Mouse (Mus musculus): ENCODE measurements at regions not wholly inside any gene's neighbourhood (a gene's known extent, or its start where the extent isn't known, plus 50 kb on each side); places are given as distances from the start of the nearest gene placed in this dataset.

DNA sequence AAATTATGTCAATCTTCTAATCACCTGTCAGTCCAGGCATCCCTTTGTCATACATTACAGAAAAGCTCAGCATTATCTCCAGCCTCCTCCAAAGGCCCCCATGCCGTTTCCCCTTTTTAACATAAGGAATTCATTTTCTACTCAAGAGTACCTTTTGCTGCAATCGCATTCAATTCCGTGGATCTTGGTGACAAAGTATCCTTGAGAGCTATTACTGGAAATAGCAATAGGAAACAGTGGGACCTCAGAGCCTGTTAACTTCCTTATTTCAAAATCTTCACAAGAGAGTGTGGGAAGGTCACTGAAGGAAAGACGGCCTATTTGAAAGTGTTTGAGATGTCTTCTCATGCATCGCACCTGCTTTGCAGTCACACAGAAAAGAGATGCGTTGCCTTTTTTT, 2811.0 kb upstream of the Gm7489 start:
- Histone ChIP-seq H3K4me3 (ENCODE audit: low read depth, low read length) (no peak overlapping the region), H3K36me3 (replicated peaks) (no peaks in the 10 kb centered on the region), H3K4me1 (ENCODE audit: insufficient read depth, low read depth, low read length) (no peaks in the 10 kb centered on the region), H3K27me3 (ENCODE audit: insufficient read depth, low read length) (no peaks in the 10 kb centered on the region), H3K9me3 (replicated peaks) (no peaks in the 10 kb centered on the region)
- TF ChIP-seq POLR2AphosphoS5 (IDR thresholded peaks at IDR 0.05; ENCODE audit: insufficient replicate concordance, low read depth, low read length) (no peak), TAL1 (conservative IDR thresholded peaks at IDR 0.05; ENCODE audit: low read depth, low read length) (no peak), GATA1 (IDR thresholded peaks at IDR 0.05; ENCODE audit: borderline replicate concordance, low read length) (no peak), GATA2 (IDR thresholded peaks at IDR 0.05; ENCODE audit: borderline replicate concordance, low read depth, low read length) (no peak)
- DNase-seq (ENCODE audit: low spot score), result no peak
- no peak for ATAC-seq (ENCODE audit: extremely low read depth, insufficient number of reproducible peaks, low FRiP score, poor library complexity, severe bottlenecking)

DNA sequence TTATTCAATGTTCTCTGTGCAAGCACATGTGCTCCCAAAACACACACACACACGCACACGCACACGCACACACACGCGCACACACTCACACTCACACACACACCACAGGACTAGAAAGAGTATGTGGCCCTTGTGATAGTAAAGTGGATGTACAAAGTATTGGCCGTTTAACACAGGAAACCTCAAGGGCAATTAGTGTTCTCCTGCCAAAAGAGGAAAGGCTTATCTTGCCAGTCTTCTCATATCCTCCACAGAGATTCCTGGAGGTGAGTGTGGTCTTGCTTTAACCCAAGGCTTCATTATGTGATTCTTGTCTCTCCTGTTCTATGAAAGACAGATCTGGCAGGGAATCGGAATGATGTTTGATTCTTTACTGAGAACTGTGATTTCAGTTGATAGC, 2810.5 kb upstream of the Gm7489 start:
- no peaks in the 10 kb centered on the region for H3K9me3 ChIP-seq (replicated peaks)
- ATAC-seq (ENCODE audit: extremely low read depth, insufficient number of reproducible peaks, low FRiP score, poor library complexity, severe bottlenecking) (no peak), DNase-seq (ENCODE audit: low spot score) (no peak)
- no peaks in the 10 kb centered on the region for H3K27me3 ChIP-seq (ENCODE audit: insufficient read depth, low read length)
- H3K36me3 ChIP-seq (replicated peaks), result no peaks in the 10 kb centered on the region
- H3K4me3 ChIP-seq (ENCODE audit: low read depth, low read length), result no peak overlapping the region
- TF ChIP-seq CTCF (IDR thresholded peaks at IDR 0.05; ENCODE audit: low read depth, low read length) (no peak), TAL1 (conservative IDR thresholded peaks at IDR 0.05; ENCODE audit: low read depth, low read length) (no peak), POLR2AphosphoS5 (IDR thresholded peaks at IDR 0.05; ENCODE audit: insufficient replicate concordance, low read depth, low read length) (no peak), GATA1 (IDR thresholded peaks at IDR 0.05; ENCODE audit: borderline replicate concordance, low read length) (no peak), GATA2 (IDR thresholded peaks at IDR 0.05; ENCODE audit: borderline replicate concordance, low read depth, low read length) (no peak)
- no peaks in the 10 kb centered on the region for H3K4me1 ChIP-seq (ENCODE audit: insufficient read depth, low read depth, low read length)

DNA sequence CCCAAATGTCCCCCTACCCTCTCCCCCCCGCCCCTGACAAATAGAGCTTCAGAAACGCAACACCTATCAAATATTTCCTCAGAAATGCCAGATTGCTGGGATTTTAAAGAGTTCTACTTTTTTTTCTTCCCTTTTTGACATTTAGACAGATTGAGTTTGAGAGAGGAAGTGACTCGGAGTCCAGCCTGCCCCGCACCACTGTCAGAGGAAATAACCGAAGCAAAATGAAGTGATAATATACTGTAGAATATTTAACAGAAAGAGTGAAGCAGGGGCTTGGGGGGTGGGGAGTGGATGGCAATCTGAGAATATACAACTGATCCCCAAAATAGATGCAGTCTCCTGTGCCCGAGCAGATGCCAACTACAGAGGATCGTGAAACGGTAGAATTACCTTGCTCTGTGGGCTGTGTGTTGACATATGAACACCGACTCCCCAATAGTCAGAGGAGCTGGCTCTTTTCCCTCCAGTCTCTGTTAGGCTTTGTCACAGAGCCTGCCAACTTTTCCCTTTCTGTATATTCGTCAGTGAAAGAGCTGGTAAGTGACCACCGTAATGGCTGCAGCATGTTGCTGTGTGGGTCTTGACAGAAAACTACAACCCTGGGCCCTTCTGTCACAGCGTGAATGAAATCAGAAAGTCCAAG, 2800.9 kb upstream of the Gm7489 start:
- no peaks in the 10 kb centered on the region for H3K4me1 ChIP-seq (ENCODE audit: insufficient read depth, low read depth, low read length)
- no peaks in the 10 kb centered on the region for H3K36me3 ChIP-seq (replicated peaks)
- ATAC-seq (ENCODE audit: extremely low read depth, insufficient number of reproducible peaks, low FRiP score, poor library complexity, severe bottlenecking) (no peak), DNase-seq (ENCODE audit: low spot score) (no peak)
- no peaks in the 10 kb centered on the region for H3K9me3 ChIP-seq (replicated peaks)
- H3K27me3 ChIP-seq (ENCODE audit: insufficient read depth, low read length), result no peaks in the 10 kb centered on the region
- no peak overlapping the region for H3K4me3 ChIP-seq (ENCODE audit: low read depth, low read length)
- TF ChIP-seq CTCF (IDR thresholded peaks at IDR 0.05; ENCODE audit: low read depth, low read length), result no peak

DNA sequence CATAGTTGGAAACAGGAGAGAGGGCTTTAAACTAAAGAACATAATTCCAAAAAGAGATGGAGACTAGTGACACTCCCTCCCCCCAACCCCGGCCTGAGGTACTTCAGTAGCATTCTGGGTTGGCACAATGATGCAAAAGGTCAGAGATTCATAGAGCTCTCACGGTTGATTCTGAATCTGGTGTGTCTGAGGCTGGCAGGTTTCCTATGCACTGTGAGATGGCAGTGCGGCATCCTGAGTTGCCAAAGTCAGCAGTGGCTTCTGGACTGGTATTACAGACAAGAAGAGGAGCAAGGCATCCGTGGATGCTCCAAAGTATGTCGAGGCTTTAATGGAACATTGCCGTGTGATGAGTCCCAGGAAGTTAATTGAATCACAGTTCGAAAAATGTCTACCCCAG, 2791.8 kb upstream of the Gm7489 start:
- DNase-seq (ENCODE audit: low spot score) (no peak), ATAC-seq (ENCODE audit: extremely low read depth, insufficient number of reproducible peaks, low FRiP score, poor library complexity, severe bottlenecking) (no peak)
- Histone ChIP-seq H3K4me1 (ENCODE audit: insufficient read depth, low read depth, low read length) (no peaks in the 10 kb centered on the region), H3K4me3 (ENCODE audit: low read depth, low read length) (no peak overlapping the region), H3K36me3 (replicated peaks) (no peaks in the 10 kb centered on the region), H3K9me3 (replicated peaks) (no peaks in the 10 kb centered on the region), H3K27me3 (ENCODE audit: insufficient read depth, low read length) (no peaks in the 10 kb centered on the region)
- TF ChIP-seq TAL1 (conservative IDR thresholded peaks at IDR 0.05; ENCODE audit: low read depth, low read length), result no peak
- no peak for TF ChIP-seq POLR2AphosphoS5 (IDR thresholded peaks at IDR 0.05; ENCODE audit: insufficient replicate concordance, low read depth, low read length)
- TF ChIP-seq CTCF (IDR thresholded peaks at IDR 0.05; ENCODE audit: low read depth, low read length), result no peak
- no peak for TF ChIP-seq GATA1 (IDR thresholded peaks at IDR 0.05; ENCODE audit: borderline replicate concordance, low read length)
- no peak for TF ChIP-seq GATA2 (IDR thresholded peaks at IDR 0.05; ENCODE audit: borderline replicate concordance, low read depth, low read length)

DNA sequence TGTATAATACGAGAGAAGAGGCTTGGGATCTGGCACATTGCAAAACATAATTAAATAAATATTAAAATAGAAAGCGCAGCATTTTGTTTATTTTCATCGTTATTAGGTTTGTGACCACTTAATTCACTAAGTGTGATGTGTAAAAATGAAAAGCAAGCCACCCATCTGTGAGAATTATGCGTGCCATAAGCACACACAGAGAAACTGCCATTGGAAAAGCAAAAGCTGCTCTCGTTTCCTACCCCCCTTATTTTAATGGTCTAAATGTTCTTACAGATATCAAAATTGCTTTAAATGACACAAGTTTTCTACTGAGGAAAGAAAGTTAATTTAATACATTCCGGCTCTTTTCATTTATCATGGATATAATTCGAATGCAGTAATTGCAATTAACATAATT, 2780.8 kb upstream of the Gm7489 start:
- H3K36me3 ChIP-seq (replicated peaks), result no peaks in the 10 kb centered on the region
- H3K27me3 ChIP-seq (ENCODE audit: insufficient read depth, low read length), result no peaks in the 10 kb centered on the region
- TF ChIP-seq POLR2AphosphoS5 (IDR thresholded peaks at IDR 0.05; ENCODE audit: insufficient replicate concordance, low read depth, low read length) (no peak), TAL1 (conservative IDR thresholded peaks at IDR 0.05; ENCODE audit: low read depth, low read length) (no peak), GATA2 (IDR thresholded peaks at IDR 0.05; ENCODE audit: borderline replicate concordance, low read depth, low read length) (no peak), GATA1 (IDR thresholded peaks at IDR 0.05; ENCODE audit: borderline replicate concordance, low read length) (no peak), CTCF (IDR thresholded peaks at IDR 0.05; ENCODE audit: low read depth, low read length) (no peak)
- ATAC-seq (ENCODE audit: extremely low read depth, insufficient number of reproducible peaks, low FRiP score, poor library complexity, severe bottlenecking) (no peak), DNase-seq (ENCODE audit: low spot score) (no peak)
- H3K9me3 ChIP-seq (replicated peaks), result no peaks in the 10 kb centered on the region; the same call in 1 of the 2 replicates
- no peak overlapping the region for H3K4me3 ChIP-seq (ENCODE audit: low read depth, low read length)
- no peaks in the 10 kb centered on the region for H3K4me1 ChIP-seq (ENCODE audit: insufficient read depth, low read depth, low read length)

DNA sequence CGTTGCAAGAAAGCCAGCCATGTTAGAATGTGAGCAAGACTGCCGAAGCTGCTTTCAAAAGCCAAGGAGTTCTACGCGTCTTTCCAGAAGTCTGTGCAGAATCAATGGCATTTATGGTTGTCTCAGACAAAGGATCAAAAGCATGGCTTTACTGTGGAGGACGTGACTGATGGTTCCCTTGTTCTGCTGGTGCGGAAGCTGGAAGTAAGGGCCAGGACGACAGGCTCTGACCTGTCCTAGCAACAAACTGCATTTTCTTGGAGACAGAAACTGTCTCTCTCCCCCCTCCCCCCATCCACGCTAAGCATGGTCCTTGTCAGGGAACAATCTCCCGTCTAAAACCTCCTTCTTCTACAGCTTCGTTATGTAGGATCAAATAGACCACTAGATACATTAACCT, 2780.3 kb upstream of the Gm7489 start:
- Histone ChIP-seq H3K4me3 (ENCODE audit: low read depth, low read length) (no peak overlapping the region), H3K4me1 (ENCODE audit: insufficient read depth, low read depth, low read length) (no peaks in the 10 kb centered on the region), H3K27me3 (ENCODE audit: insufficient read depth, low read length) (no peaks in the 10 kb centered on the region), H3K36me3 (replicated peaks) (no peaks in the 10 kb centered on the region), H3K9me3 (replicated peaks) (no peaks in the 10 kb centered on the region; the same call in 1 of the 2 replicates)
- no peak for ATAC-seq (ENCODE audit: extremely low read depth, insufficient number of reproducible peaks, low FRiP score, poor library complexity, severe bottlenecking)
- TF ChIP-seq TAL1 (conservative IDR thresholded peaks at IDR 0.05; ENCODE audit: low read depth, low read length) (no peak), GATA1 (IDR thresholded peaks at IDR 0.05; ENCODE audit: borderline replicate concordance, low read length) (no peak), POLR2AphosphoS5 (IDR thresholded peaks at IDR 0.05; ENCODE audit: insufficient replicate concordance, low read depth, low read length) (no peak), CTCF (IDR thresholded peaks at IDR 0.05; ENCODE audit: low read depth, low read length) (no peak), GATA2 (IDR thresholded peaks at IDR 0.05; ENCODE audit: borderline replicate concordance, low read depth, low read length) (no peak)
- DNase-seq (ENCODE audit: low spot score), result no peak
